Mouse (Mus musculus): ENCODE data around the gene Rnls.
"Not testable (repeated sequence)": the region's sequence is repeated elsewhere in the genome, so short reads cannot be mapped to it uniquely, and the experiment has no call there.

Rnls gene

GRCm38 (mm10) chr19:33391651-33392382 is at the start of gene Rnls:
Gene Rnls, minus strand, starts transcription at chr19:33392295.
- DNase-seq, result peak; percentile 90

GRCm38 (mm10) chr19:33429457-33429856 is 37.4 kb upstream of the Rnls start:
- no peak for DNase-seq

GRCm38 (mm10) chr19:33419368-33419767 is 27.3 kb upstream of the Rnls start:
- not testable (repeated sequence) for DNase-seq

- DNase-seq, result no peak
Observed at GRCm38 (mm10) chr19:33380825-33381224, 11.3 kb downstream of the Rnls start.

- no peak for DNase-seq
Observed at GRCm38 (mm10) chr19:33380386-33380785, 11.7 kb downstream of the Rnls start.

GRCm38 (mm10) chr19:33368808-33369207 is 23.3 kb downstream of the Rnls start:
- DNase-seq, result no peak

GRCm38 (mm10) chr19:33366661-33367060 is 25.4 kb downstream of the Rnls start:
- peak; percentile 34 for DNase-seq

- DNase-seq, result no peak
Observed at GRCm38 (mm10) chr19:33357019-33357418, 35.1 kb downstream of the Rnls start.

GRCm38 (mm10) chr19:33340119-33340518 is 52.0 kb downstream of the Rnls start:
- no peak for DNase-seq

- no peak for DNase-seq
Observed at GRCm38 (mm10) chr19:33326706-33327641, 65.1 kb downstream of the Rnls start.

- no peak for DNase-seq
Observed at GRCm38 (mm10) chr19:33318785-33319184, 73.3 kb downstream of the Rnls start.

GRCm38 (mm10) chr19:33317130-33317529 is 75.0 kb downstream of the Rnls start:
- DNase-seq, result no peak

GRCm38 (mm10) chr19:33299726-33300292 is 92.3 kb downstream of the Rnls start:
- DNase-seq, result no peak

- no peak for DNase-seq
Observed at GRCm38 (mm10) chr19:33296338-33296737, 95.8 kb downstream of the Rnls start.

GRCm38 (mm10) chr19:33282985-33283384 is 109.1 kb downstream of the Rnls start:
- no peak for DNase-seq

- no peak for DNase-seq
Observed at GRCm38 (mm10) chr19:33276421-33276820, 115.7 kb downstream of the Rnls start.

GRCm38 (mm10) chr19:33273676-33274075 is 118.4 kb downstream of the Rnls start:
- DNase-seq, result no peak

GRCm38 (mm10) chr19:33271571-33271970 is 120.5 kb downstream of the Rnls start:
- no peak for DNase-seq

- no peak for DNase-seq
Observed at GRCm38 (mm10) chr19:33270231-33270630, 121.9 kb downstream of the Rnls start.

- DNase-seq, result peak; percentile 2
Observed at GRCm38 (mm10) chr19:33268044-33268443, 124.1 kb downstream of the Rnls start.

GRCm38 (mm10) chr19:33265245-33265644 is 126.8 kb downstream of the Rnls start:
- no peak for DNase-seq

- DNase-seq, result no peak
Observed at GRCm38 (mm10) chr19:33264224-33264993, 127.7 kb downstream of the Rnls start.

- no peak for DNase-seq
Observed at GRCm38 (mm10) chr19:33262421-33262820, 129.7 kb downstream of the Rnls start.

All from cerebellum, adult 11-12 months (tissue).